Mouse (Mus musculus): ENCODE data around the gene Lmna. TPM values are rescaled to one million over a fixed set of nuclear protein-coding genes. Genes with fewer than 3 reads are reported as not detected.

Lmna gene
- polyA plus RNA-seq, 1 experiment, result 30.0 TPM

DNA sequence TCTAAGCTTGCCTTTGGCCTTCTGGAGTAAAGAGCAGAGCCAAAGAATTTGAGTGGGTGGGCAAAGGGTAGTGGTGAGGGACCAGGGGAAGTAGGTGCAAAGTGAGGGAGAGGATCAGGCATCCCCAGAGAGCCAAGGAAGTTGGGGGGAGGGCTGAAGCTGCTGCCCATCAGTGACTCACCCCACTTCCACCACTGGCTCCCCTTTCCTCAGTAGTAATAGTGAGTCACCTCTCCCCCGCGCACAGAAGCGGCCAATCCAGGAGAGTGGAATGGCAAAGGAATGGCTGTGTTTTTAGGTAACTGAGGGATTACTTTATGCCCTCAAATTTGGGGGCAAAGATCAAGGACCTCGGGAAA, 6.3 kb downstream of the Lmna start:
- TF ChIP-seq EP300 (IDR thresholded peaks at IDR 0.05; ENCODE audit: insufficient read depth, low read depth, low read length) (no peak), CTCF (IDR thresholded peaks at IDR 0.05; ENCODE audit: low read depth, low read length) (no peak), POLR2A (IDR thresholded peaks at IDR 0.05; ENCODE audit: insufficient read depth, low read length) (no peak)
- Histone ChIP-seq H3K9me3 (replicated peaks; ENCODE audit: control insufficient read depth, insufficient read depth, low read length, poor library complexity, severe bottlenecking) (no peaks in the 10 kb centered on the region), H3K36me3 (ENCODE audit: control insufficient read depth, insufficient read depth, low read length, poor library complexity, severe bottlenecking) (no peaks in the 10 kb centered on the region), H3K27ac (ENCODE audit: insufficient read depth, low read length) (no peak overlapping the region), H3K4me1 (ENCODE audit: control insufficient read depth, insufficient read depth, low read length) (peaks cover 6% of the 10 kb centered on the region), H3K9ac (ENCODE audit: low read depth, poor library complexity, severe bottlenecking) (no peak overlapping the region), H3K27me3 (ENCODE audit: control insufficient read depth, insufficient read depth, low read length, poor library complexity, severe bottlenecking) (no peaks in the 10 kb centered on the region), H3K4me3 (ENCODE audit: low read depth, low read length) (0 out of 2 replicates have a peak overlapping the region, but pooled peaks have one; percentile 18)

DNA sequence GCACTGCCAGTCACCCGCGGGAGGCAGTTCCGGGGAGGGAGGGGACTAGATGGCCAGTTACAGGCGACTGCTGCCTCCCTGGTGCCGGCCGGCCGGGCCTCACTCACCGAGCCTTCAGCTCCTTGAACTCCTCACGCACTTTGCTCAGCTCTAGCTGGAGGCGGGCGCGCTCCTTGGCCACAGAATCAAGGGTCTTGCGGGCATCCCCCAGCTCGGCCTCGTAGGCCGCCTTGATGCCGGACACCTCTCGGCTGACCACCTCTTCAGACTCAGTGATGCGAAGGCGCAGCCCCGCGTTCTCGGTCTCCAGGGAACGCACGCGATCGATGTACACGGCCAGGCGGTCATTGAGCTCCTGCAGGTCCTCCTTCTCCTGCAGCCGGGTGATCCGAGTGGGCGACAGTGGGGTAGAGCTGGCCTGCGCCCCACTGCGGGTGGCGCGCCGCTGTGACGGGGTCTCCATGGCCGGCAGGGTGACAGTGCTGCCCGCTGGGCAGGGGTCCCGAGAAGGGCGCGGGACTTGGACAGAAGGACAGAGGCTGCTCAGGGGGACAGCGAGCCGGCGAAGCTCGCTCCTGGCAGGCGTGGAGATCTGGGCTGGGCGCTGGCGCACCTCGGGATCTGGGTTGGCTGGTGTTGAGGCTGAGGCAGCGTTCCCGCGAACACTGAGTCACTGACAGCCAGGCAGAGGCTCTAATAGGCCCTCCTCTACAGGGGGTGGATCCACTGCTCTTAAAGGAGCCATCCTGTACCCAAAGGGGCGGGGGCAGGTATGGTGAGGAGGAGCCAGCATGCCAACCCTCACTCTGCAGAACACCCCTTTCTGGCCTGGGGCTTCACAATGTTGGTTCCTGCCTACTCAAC, 6.9 kb downstream of the Lmna start:
- H3K27me3 ChIP-seq (ENCODE audit: control insufficient read depth, insufficient read depth, low read length, poor library complexity, severe bottlenecking), result no peaks in the 10 kb centered on the region
- H3K36me3 ChIP-seq (ENCODE audit: control insufficient read depth, insufficient read depth, low read length, poor library complexity, severe bottlenecking), result no peaks in the 10 kb centered on the region
- H3K4me1 ChIP-seq (ENCODE audit: control insufficient read depth, insufficient read depth, low read length), result peaks cover 6% of the 10 kb centered on the region
- no peak overlapping the region for H3K27ac ChIP-seq (ENCODE audit: insufficient read depth, low read length)
- H3K4me3 ChIP-seq (ENCODE audit: low read depth, low read length), result peak overlapping the region; percentile 63
- no peak for TF ChIP-seq CTCF (IDR thresholded peaks at IDR 0.05; ENCODE audit: low read depth, low read length)
- no peak for TF ChIP-seq EP300 (IDR thresholded peaks at IDR 0.05; ENCODE audit: insufficient read depth, low read depth, low read length)
- TF ChIP-seq POLR2A (IDR thresholded peaks at IDR 0.05; ENCODE audit: insufficient read depth, low read length), result no peak
- peak overlapping the region; percentile 43 for H3K9ac ChIP-seq (ENCODE audit: low read depth, poor library complexity, severe bottlenecking)
- no peaks in the 10 kb centered on the region for H3K9me3 ChIP-seq (replicated peaks; ENCODE audit: control insufficient read depth, insufficient read depth, low read length, poor library complexity, severe bottlenecking)

DNA sequence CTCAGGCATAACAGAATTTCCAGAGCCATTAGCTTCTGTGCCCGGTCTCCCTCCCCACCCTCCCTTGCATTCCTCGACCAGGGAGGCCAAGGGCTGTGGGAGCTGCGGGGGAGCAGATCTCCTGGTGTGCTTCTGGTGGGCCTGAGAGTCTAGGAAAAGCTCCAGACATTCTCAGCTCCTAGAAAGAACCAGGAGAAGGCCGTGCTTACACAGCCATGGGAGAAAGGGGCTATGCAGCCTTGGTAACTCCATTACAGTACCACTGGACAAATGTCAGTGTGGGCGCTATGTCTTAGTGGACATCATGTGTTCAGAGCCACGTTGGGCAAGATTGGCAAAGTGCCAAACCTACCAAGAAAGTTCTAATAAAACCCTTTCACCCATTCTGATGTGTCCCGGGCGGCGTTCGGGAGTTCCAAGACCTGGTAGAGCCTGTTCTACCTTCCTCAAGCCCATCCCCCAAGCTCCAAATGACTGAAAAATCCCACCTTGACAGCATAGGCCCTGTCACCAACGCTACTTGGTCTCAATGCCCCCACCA, 7.7 kb downstream of the Lmna start:
- Histone ChIP-seq H3K4me1 (ENCODE audit: control insufficient read depth, insufficient read depth, low read length) (peaks cover 6% of the 10 kb centered on the region), H3K4me3 (ENCODE audit: low read depth, low read length) (peak overlapping the region; percentile 63), H3K36me3 (ENCODE audit: control insufficient read depth, insufficient read depth, low read length, poor library complexity, severe bottlenecking) (no peaks in the 10 kb centered on the region), H3K9ac (ENCODE audit: low read depth, poor library complexity, severe bottlenecking) (peak overlapping the region; percentile 43), H3K9me3 (replicated peaks; ENCODE audit: control insufficient read depth, insufficient read depth, low read length, poor library complexity, severe bottlenecking) (no peaks in the 10 kb centered on the region), H3K27me3 (ENCODE audit: control insufficient read depth, insufficient read depth, low read length, poor library complexity, severe bottlenecking) (no peaks in the 10 kb centered on the region), H3K27ac (ENCODE audit: insufficient read depth, low read length) (no peak overlapping the region)
- no peak for TF ChIP-seq CTCF (IDR thresholded peaks at IDR 0.05; ENCODE audit: low read depth, low read length)
- no peak for TF ChIP-seq EP300 (IDR thresholded peaks at IDR 0.05; ENCODE audit: insufficient read depth, low read depth, low read length)
- TF ChIP-seq POLR2A (IDR thresholded peaks at IDR 0.05; ENCODE audit: insufficient read depth, low read length), result no peak

DNA sequence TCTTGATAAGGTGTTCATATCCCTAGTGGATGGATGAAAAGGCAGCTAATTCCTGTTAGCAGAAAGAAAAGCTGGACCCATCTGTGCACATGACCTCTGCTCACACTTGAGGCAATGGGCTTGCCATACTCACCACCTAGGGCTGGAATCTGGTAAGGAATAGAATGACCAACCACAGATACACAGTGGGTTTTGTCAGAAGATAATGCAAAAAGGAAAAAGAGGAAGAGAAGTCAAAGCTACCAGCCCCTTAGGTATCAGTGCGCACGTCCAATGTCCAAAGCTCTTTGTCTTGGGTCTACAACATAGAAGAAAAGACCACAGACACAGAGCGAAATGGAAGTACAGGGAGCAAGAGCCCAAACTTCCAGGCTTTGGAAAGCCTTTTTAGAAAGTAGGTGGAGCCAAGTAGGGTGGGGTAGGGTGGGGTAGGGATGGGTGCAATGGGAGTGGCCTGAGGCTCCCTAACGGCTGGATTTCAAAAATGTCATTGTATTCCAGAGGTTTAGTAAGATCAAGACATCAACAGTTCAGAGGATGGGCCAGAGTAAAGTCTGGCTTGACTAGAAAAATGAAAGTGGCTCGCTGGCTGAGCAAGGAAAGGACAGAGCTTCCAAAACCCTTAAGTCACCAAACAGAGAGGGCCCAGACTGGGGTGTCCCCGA, 8.3 kb downstream of the Lmna start:
- H3K27me3 ChIP-seq (ENCODE audit: control insufficient read depth, insufficient read depth, low read length, poor library complexity, severe bottlenecking), result no peaks in the 10 kb centered on the region
- peak overlapping the region; percentile 17; the same call in 1 of the 2 replicates for H3K27ac ChIP-seq (ENCODE audit: insufficient read depth, low read length)
- peaks cover 6% of the 10 kb centered on the region for H3K4me1 ChIP-seq (ENCODE audit: control insufficient read depth, insufficient read depth, low read length)
- H3K9me3 ChIP-seq (replicated peaks; ENCODE audit: control insufficient read depth, insufficient read depth, low read length, poor library complexity, severe bottlenecking), result no peaks in the 10 kb centered on the region
- TF ChIP-seq POLR2A (IDR thresholded peaks at IDR 0.05; ENCODE audit: insufficient read depth, low read length) (no peak), CTCF (IDR thresholded peaks at IDR 0.05; ENCODE audit: low read depth, low read length) (no peak), EP300 (IDR thresholded peaks at IDR 0.05; ENCODE audit: insufficient read depth, low read depth, low read length) (no peak)
- no peaks in the 10 kb centered on the region for H3K36me3 ChIP-seq (ENCODE audit: control insufficient read depth, insufficient read depth, low read length, poor library complexity, severe bottlenecking)
- peak overlapping the region; percentile 43; the same call in 1 of the 2 replicates for H3K9ac ChIP-seq (ENCODE audit: low read depth, poor library complexity, severe bottlenecking)
- H3K4me3 ChIP-seq (ENCODE audit: low read depth, low read length), result peak overlapping the region; percentile 63

DNA sequence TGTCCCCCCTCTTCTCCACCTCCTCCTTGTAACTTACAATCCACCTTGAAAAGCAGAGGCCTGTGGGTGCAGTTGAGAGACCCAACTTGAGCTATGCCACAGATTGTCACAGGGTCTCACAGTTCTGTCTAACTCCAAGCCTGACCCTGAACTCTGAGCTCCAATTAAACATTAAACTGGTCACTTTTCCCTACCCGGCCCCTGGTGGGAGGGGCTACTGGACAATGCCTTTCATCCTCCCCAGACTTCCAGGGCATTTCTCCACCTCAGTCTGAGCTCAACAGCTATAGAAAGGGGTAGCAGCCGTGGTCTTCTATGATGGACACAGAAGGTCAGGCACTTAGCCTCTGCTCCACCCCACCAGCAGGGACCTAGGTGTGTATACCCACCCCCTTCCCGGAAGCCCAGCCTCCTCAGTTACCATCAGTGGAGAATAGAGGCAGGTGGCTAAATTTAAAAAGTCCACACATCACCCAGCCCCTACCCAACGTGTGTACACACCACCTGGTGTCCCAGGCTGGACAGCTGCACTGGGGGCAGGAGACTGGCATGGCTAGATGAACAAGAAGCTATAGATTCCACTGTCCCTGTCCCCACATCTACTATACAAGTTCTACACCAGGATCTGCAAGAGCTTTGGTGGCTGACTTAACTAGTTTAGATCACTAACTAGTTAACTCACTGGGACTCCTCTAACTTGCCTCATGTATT, 8.9 kb downstream of the Lmna start:
- no peaks in the 10 kb centered on the region for H3K9me3 ChIP-seq (replicated peaks; ENCODE audit: control insufficient read depth, insufficient read depth, low read length, poor library complexity, severe bottlenecking)
- no peaks in the 10 kb centered on the region for H3K36me3 ChIP-seq (ENCODE audit: control insufficient read depth, insufficient read depth, low read length, poor library complexity, severe bottlenecking)
- TF ChIP-seq POLR2A (IDR thresholded peaks at IDR 0.05; ENCODE audit: insufficient read depth, low read length), result no peak
- TF ChIP-seq EP300 (IDR thresholded peaks at IDR 0.05; ENCODE audit: insufficient read depth, low read depth, low read length), result no peak
- no peak for TF ChIP-seq CTCF (IDR thresholded peaks at IDR 0.05; ENCODE audit: low read depth, low read length)
- no peak overlapping the region for H3K4me3 ChIP-seq (ENCODE audit: low read depth, low read length)
- H3K9ac ChIP-seq (ENCODE audit: low read depth, poor library complexity, severe bottlenecking), result no peak overlapping the region
- peaks cover 8% of the 10 kb centered on the region for H3K4me1 ChIP-seq (ENCODE audit: control insufficient read depth, insufficient read depth, low read length)
- H3K27me3 ChIP-seq (ENCODE audit: control insufficient read depth, insufficient read depth, low read length, poor library complexity, severe bottlenecking), result no peaks in the 10 kb centered on the region
- no peak overlapping the region for H3K27ac ChIP-seq (ENCODE audit: insufficient read depth, low read length)
